Mouse (Mus musculus) fat pad, adult 2 months (tissue): ENCODE measurements around the gene Grid2.

Source experiments
- DNase-seq: peaks from one replicate; pipeline ENCODE4 v3.0.0-alpha.2; 2011; ENCODE audit warnings: low read depth, low spot score; ENCODE audit errors: extremely low read depth

Grid2 gene

GRCm38 (mm10) chr6:64596261-64596660 lies 1340.6 kb downstream of the Grid2 start:
- no peak for DNase-seq

DNA sequence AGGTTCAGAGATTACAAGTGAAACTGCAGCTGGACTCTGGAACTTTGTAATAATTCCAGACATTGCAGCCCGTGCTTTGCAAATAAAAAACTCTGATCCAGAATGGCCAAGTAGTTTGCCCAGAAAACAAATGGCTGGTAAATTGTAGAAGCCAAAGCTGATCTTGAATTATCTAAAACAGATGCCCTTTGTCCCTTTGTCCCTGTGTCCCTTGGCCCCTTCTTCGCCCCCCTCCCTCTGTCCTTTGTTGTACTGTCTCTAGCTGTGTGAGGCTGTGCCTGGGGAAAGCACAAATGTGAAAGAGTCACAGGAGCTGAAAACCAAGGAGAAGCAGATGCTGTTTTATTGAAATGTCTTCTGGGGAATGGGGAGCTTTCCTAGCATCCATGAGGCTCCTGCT lies 1341.2 kb downstream of the Grid2 start:
- no peak for DNase-seq

- DNase-seq, result no peak
Observed at GRCm38 (mm10) chr6:64598144-64598561, 1342.5 kb downstream of the Grid2 start.

DNA sequence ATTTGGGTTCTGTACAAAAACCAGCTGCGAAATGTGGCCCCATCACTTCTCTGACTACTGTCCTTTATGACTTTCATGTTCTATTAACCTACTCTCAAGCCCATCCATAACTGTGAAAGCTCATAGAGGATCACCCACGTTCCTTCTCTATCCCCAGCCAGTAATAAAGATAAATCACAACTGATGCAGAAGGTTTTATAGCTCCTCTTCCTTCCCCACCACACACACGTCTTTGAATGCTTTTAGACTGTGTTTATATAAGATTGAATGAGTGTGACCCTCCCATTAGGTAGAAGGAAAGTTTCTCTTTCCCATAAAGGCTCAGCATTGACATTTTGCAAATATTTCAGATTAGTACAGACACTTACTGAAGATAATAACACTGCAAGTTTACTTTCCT lies 1350.1 kb downstream of the Grid2 start:
- DNase-seq, result no peak

DNA sequence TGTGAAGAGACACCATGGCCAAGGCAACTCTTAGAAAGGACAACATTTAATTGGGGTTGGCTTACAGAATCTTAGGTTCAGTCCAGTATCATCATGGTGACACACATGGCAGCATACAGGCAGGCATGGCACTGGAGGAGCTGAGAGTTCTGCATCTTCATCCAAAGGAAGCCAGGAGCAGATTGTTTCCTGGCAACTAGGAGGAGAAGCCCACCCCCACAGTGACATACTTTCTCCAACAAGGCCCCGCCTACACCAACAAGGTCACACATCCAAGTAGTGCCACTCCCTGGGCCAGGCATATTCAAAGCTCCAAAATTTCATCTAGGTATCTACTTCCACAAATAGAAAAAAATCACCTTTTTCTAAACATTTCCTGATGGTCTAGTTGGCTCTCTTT lies 1351.4 kb downstream of the Grid2 start:
- DNase-seq, result no peak

DNA sequence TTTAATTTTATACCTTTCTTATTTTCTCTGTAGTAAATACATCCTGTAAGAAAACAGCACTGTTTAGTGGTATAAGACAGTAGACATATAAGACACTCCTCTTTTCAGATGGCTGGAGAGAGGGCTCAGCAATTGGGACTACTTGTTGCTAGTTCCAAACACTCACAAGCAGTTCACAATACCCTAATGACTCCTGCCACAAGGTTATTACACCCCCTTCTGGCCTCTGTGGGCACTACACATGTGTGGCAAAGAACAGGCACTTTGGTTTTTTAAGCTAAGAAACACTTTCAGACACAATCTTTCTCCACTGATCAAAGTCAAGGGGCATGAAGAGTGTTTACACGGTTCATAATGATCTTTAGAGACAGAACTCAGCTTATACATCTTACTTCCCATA lies 1352.3 kb downstream of the Grid2 start:
- DNase-seq, result no peak

- DNase-seq, result no peak
Observed at GRCm38 (mm10) chr6:64616843-64617242, 1361.2 kb downstream of the Grid2 start.

- no peak for DNase-seq
Observed at GRCm38 (mm10) chr6:64617417-64618135, 1361.9 kb downstream of the Grid2 start.

GRCm38 (mm10) chr6:64623404-64623803 lies 1367.7 kb downstream of the Grid2 start:
- DNase-seq, result no peak

- no peak for DNase-seq
Observed at GRCm38 (mm10) chr6:64647661-64648060, 1392.0 kb downstream of the Grid2 start.

DNA sequence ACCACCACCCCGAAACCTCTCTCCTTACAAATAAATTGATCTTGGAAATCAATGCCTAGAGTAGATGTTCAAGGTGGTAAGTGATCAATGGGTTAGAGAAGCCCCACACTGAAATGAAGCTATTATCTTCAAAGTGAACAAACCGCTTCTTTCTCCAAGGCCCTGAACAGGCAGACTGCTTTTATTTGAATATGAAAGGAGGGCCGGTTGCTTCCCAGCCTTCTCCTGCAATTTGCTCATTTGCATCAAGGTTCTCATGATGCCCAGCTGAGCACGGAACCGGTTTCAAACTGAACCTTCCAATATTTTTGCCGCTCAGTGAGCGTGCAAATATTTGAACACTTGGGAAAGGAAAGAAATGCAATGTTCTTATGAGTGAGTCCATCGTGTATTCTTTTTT lies 1392.5 kb downstream of the Grid2 start:
- DNase-seq, result no peak

GRCm38 (mm10) chr6:64649296-64650226 lies 1393.9 kb downstream of the Grid2 start:
- DNase-seq, result no peak

DNA sequence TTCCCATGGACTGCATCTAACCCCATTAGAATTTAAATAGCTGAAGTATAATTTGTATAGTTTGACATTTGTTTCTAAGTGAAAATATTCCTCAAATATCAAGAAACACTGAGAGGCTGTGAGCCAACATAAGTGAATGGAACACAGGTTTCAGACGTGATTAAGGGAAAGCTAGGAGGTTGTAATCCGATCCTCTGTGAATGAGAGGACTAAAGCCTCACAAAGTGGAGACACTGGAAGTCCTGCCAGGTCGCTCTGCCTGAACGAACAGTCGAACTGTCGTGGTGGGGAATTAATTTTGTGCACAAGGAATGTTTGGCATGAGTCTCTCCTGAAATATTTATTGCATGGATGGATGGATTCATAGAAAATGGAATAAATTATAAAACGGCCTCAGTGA lies 1395.1 kb downstream of the Grid2 start:
- no peak for DNase-seq

- DNase-seq, result no peak
Observed at GRCm38 (mm10) chr6:64671010-64671409, 1415.3 kb downstream of the Grid2 start.

- no peak for DNase-seq
Observed at GRCm38 (mm10) chr6:64678815-64679214, 1423.1 kb downstream of the Grid2 start.

GRCm38 (mm10) chr6:64683974-64684373 lies 1428.3 kb downstream of the Grid2 start:
- no peak for DNase-seq

DNA sequence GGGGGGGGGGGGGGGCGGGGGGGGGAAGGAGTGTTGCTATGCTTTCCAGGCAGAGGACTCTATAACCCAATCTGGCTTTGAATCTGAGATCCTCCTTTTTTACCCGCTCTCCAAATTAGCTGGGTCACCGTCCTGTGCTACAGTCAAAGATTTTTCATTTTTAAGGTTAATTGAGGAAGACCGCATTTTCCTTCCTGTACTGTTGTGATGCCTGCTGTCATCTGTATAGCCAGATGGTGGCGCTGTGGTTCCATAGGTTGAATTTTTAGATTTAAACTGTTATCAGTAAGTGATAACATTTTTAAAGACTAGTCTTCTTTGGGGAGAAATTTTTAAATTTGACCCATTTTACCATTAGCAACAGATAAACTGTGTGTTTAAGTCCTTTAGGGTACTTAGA lies 1429.3 kb downstream of the Grid2 start:
- no peak for DNase-seq

DNA sequence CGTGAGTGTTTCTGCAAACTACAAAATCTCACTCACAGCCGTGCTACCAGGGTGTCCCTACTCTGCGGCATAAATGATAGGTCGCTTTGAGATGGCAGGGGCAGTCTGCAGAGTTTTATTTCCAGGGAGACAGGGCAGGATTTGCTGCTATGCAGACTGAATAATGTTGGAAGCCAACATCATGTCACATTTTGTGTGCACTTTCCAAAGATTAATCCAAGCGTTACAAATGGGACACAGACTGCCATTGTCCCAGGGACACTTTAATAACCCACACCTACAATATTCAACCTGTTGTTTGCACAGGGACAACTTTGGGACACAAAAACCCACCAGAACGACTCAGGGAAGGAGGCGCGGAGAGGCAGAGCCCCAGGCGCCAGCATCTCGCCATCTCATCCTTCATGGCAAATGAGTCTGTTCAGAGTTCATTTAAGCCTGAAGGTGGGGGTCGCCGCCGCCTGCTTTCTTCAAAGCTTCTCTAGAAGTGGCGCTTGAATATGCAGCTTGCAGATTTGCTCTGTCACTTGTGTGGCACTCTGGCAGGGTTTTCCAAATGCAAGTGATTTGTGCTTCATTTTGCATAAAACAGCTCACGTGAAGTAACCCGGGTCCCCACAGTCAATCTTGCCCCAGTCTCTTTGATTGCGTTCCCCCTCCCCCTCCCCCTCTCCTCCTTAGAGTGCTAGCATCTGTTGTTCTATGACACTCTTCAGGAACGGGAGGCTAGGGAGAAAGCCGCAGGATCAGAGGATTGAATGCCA lies 1432.7 kb downstream of the Grid2 start:
- DNase-seq, result no peak

DNA sequence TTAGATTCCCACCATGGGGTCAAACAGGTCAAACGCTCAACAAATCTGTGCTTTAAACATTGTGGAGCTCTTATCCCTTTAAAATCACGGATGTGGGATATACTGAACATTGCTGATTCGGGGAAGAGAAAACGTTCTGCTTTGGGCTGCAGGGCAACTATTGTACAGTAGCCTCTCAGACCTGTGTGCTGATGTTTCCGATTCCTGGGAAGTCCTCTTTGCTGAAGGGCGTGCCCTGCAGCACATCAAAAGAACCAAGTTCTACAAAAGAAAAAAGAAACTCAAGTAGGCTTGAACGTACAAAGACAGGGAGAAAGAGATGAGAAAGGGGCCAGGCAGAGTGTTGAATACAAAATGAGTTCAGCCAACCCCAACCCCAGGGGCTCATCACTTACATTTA lies 1439.0 kb downstream of the Grid2 start:
- DNase-seq, result no peak

- DNase-seq, result no peak
Observed at GRCm38 (mm10) chr6:64703659-64704058, 1448.0 kb downstream of the Grid2 start.

GRCm38 (mm10) chr6:64727751-64728403 lies 1472.2 kb downstream of the Grid2 start:
- DNase-seq, result no peak
